Mouse (Mus musculus): ENCODE data around the gene Mphosph9.
"Not testable (repeated sequence)": the region's sequence is repeated elsewhere in the genome, so short reads cannot be mapped to it uniquely, and the experiment has no call there.

DNA sequence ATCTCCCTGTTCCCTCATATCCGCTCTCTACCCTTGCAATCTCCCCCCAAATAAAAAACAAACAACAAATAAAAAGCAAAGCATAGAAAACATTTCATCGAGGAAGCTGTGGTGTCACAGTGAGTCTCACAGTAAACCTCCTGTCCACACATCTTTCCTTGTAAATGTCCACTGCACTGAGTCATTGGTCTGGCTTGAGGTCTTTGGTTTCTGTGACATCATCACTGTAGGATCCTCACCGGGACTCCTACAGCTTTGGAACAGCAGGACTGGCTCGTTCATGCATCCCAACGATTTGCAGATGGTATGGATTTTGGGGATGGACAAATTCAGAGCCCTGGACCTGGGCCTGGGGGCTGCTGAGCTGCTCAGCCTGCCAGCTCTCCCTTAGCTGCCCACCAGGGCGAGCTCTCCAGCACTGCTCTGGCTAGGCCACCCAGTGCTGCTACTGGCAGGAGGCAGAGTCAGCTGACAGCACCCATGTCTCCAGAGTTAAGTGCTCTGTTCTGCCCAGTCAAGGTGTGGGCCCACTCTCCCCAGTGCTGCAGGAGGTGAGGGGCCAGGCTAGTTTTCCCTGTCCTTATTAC, 14.1 kb upstream of the Mphosph9 start:
- peak in 1 of 3 experiments; percentile 21; a peak in 2 of 6 replicates for TF ChIP-seq CTCF (IDR thresholded peaks at IDR 0.05 in 2 of 3, conservative IDR thresholded peaks at IDR 0.05 in 1 of 3; ENCODE audit: control insufficient read depth in 1 of 3, insufficient read depth in 1 of 3, low read depth in 2 of 3, low read length in 3 of 3, poor library complexity in 1 of 3, severe bottlenecking in 1 of 3)
- not testable (repeated sequence) for TF ChIP-seq CHD2 (IDR thresholded peaks at IDR 0.05; ENCODE audit: low read length); USF1 (IDR thresholded peaks at IDR 0.05; ENCODE audit: low read depth, low read length); POLR2A (IDR thresholded peaks at IDR 0.05; ENCODE audit: control insufficient read depth in 1 of 2, insufficient read depth in 1 of 2, low read depth in 1 of 2, low read length in 2 of 2, poor library complexity in 1 of 2); POLR2AphosphoS5 (IDR thresholded peaks at IDR 0.05; ENCODE audit: borderline replicate concordance, low read depth, low read length); HCFC1 (IDR thresholded peaks at IDR 0.05; ENCODE audit: low read depth, low read length); GATA1 (IDR thresholded peaks at IDR 0.05; ENCODE audit: low read depth, low read length); ELF1 (IDR thresholded peaks at IDR 0.05; ENCODE audit: low read depth, low read length); ZC3H11A (IDR thresholded peaks at IDR 0.05; ENCODE audit: low read depth, low read length); MYB (IDR thresholded peaks at IDR 0.05; ENCODE audit: low read depth, low read length); TAL1 (IDR thresholded peaks at IDR 0.05; ENCODE audit: low read length); MAZ (IDR thresholded peaks at IDR 0.05; ENCODE audit: low read depth, low read length); RCOR1 (IDR thresholded peaks at IDR 0.05; ENCODE audit: low read depth, low read length); TCF12 (IDR thresholded peaks at IDR 0.05; ENCODE audit: low read depth, low read length)

Data from MEL (cell line).